Mouse (Mus musculus): ENCODE data around the gene Maip1. TPM values are rescaled to one million over a fixed set of nuclear protein-coding genes. Genes with fewer than 3 reads are reported as not detected.
A peak's percentile ranks its signal among the peaks of the same experiment; 100 is the strongest.

The Maip1 gene
- total RNA-seq (2021): 1 to 10 TPM; 7.0 to 8.0 TPM
- long read RNA-seq, experiment 1, transcript Maip1-201 (5 exons, 3,540 nt): major isoform, 21 of 27 reads
- long read RNA-seq, experiment 1, partial matches to known transcripts: 1 of 27 reads
- long read RNA-seq, experiment 1, other reads (novel, unspliced or antisense): 5 of 27 reads
- long read RNA-seq, experiment 2, transcript Maip1-201 (5 exons, 3,540 nt): major isoform, 18 of 21 reads
- long read RNA-seq, experiment 2, partial matches to known transcripts: 2 of 21 reads
- long read RNA-seq, experiment 2, other reads (novel, unspliced or antisense): 1 of 21 reads

- DNase-seq: peak; percentile 57 to 87
- intact Hi-C loops (cut with DNase I): no loop called here
Measured at GRCm38 (mm10) chr1:57406187-57407151, at the start of gene Maip1, which contains the start of gene Tyw5. Gene Maip1 (plus strand): TSS chr1:57406328. Gene Tyw5 (minus strand): TSS chr1:57407101.

GRCm38 (mm10) chr1:57358546-57358945 lies 47.6 kb upstream of the Maip1 start:
- no peak for DNase-seq
- intact Hi-C loops (cut with DNase I): no loop called here

- DNase-seq: no peak
- intact Hi-C loops (cut with DNase I): no loop called here
Measured at GRCm38 (mm10) chr1:57367446-57367845, 38.7 kb upstream of the Maip1 start.

GRCm38 (mm10) chr1:57369111-57369510 lies 37.0 kb upstream of the Maip1 start:
- intact Hi-C loops (cut with DNase I): no loop called here

GRCm38 (mm10) chr1:57370451-57370850 lies 35.7 kb upstream of the Maip1 start:
- DNase-seq: no peak
- intact Hi-C loops (cut with DNase I): no loop called here

More at GRCm38 (mm10) chr1:57369111-57369510, 37.0 kb upstream of the Maip1 start:
- no peak for DNase-seq

- DNase-seq: no peak
- intact Hi-C loops (cut with DNase I): no loop called here
Measured at GRCm38 (mm10) chr1:57375276-57375675, 30.9 kb upstream of the Maip1 start.

- DNase-seq: no peak
- intact Hi-C loops (cut with DNase I): no loop called here
Measured at GRCm38 (mm10) chr1:57376806-57377205, 29.3 kb upstream of the Maip1 start.

- DNase-seq: peak; percentile 91
- intact Hi-C loops (cut with DNase I): no loop called here
Measured at GRCm38 (mm10) chr1:57377376-57378341, 28.5 kb upstream of the Maip1 start, which contains the start of gene 1700066M21Rik. Gene 1700066M21Rik (plus strand): TSS chr1:57377620.

- DNase-seq: no peak
- intact Hi-C loops (cut with DNase I): no loop called here
Measured at GRCm38 (mm10) chr1:57386519-57386918, 19.6 kb upstream of the Maip1 start.

GRCm38 (mm10) chr1:57387876-57388275 lies 18.3 kb upstream of the Maip1 start:
- intact Hi-C loops (cut with DNase I): no loop called here
- no peak for DNase-seq

- DNase-seq: no peak
- intact Hi-C loops (cut with DNase I): no loop called here
Measured at GRCm38 (mm10) chr1:57388402-57389155, 17.5 kb upstream of the Maip1 start.

- intact Hi-C loops (cut with DNase I): no loop called here
- no peak for DNase-seq
Measured at GRCm38 (mm10) chr1:57390993-57391790, 14.9 kb upstream of the Maip1 start.

- no peak for DNase-seq
- intact Hi-C loops (cut with DNase I): no loop called here
Measured at GRCm38 (mm10) chr1:57392417-57392816, 13.7 kb upstream of the Maip1 start.

GRCm38 (mm10) chr1:57394051-57394450 lies 12.1 kb upstream of the Maip1 start:
- DNase-seq: no peak
- intact Hi-C loops (cut with DNase I): no loop called here

GRCm38 (mm10) chr1:57400321-57400720 lies 5.8 kb upstream of the Maip1 start:
- intact Hi-C loops (cut with DNase I): no loop called here
- DNase-seq: no peak

- DNase-seq: no peak
- intact Hi-C loops (cut with DNase I): no loop called here
Measured at GRCm38 (mm10) chr1:57400877-57401276, 5.3 kb upstream of the Maip1 start.

- intact Hi-C loops (cut with DNase I): no loop called here
- no peak for DNase-seq
Measured at GRCm38 (mm10) chr1:57402116-57402515, 4.0 kb upstream of the Maip1 start.

GRCm38 (mm10) chr1:57408994-57409393 lies 2.9 kb downstream of the Maip1 start:
- intact Hi-C loops (cut with DNase I): no loop called here
- no peak for DNase-seq

GRCm38 (mm10) chr1:57413397-57413796 lies 7.3 kb downstream of the Maip1 start:
- DNase-seq: no peak

More at GRCm38 (mm10) chr1:57413397-57413796, 7.3 kb downstream of the Maip1 start:
- intact Hi-C loops (cut with DNase I): no loop called here

Measured in gastrocnemius, postnatal 36 days (tissue).